Mouse (Mus musculus): Measurements from ENCODE around the gene Clmn.

- no peak for TF ChIP-seq EP300 (optimal IDR thresholded peaks at IDR 0.05)
- no peak for TF ChIP-seq CTCF (IDR thresholded peaks at IDR 0.05; ENCODE audit: low read depth)
Measured at GRCm38 (mm10) chr12:104854826-104855225, 10.1 kb downstream of the Clmn start.
